Mouse (Mus musculus) cortical plate, adult 2 months (tissue): ENCODE data around the gene Ddo.

Experiments
- CTCF ChIP-seq: fragments of 200-500 bp; IDR thresholded peaks from 2 replicates; pipeline ENCODE4 v1.5.1; 2011; ENCODE audit warnings: mild to moderate bottlenecking, control low read depth, low read length; ENCODE audit not compliant: insufficient read depth; ENCODE audit errors: extremely low read depth
- POLR2A ChIP-seq: fragments of 200-500 bp; IDR thresholded peaks from 2 replicates; pipeline ENCODE4 v1.6.1; 2011; ENCODE audit warnings: mild to moderate bottlenecking, low read length, control low read depth; ENCODE audit not compliant: insufficient read depth; ENCODE audit errors: extremely low read depth

DNA sequence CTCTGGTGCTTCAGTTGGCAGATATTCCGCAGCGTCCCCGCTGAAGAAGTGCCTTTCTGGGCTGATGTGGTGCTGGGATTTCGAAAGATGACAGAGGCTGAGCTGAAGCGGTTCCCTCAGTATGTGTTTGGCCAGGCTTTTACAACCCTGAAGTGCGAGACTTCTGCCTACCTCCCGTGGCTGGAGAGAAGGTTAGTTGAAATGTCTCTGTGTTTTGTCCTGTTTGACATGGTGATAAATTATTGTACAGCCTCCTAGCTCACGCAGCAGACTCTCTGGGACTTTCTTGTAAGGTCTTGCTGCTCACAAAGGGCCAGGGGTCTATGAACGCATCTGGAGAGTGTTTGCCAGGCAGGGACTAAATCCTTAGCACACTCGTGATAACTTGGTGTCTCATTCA lies 7.5 kb downstream of the Ddo start:
- TF ChIP-seq CTCF (no peak), POLR2A (no peak)
